Mouse (Mus musculus) heart, postnatal 14 days (tissue): ENCODE measurements around the gene Skil. TPM values are rescaled to one million over a fixed set of nuclear protein-coding genes. Genes with fewer than 3 reads are reported as not detected.

Experiments
- DNase-seq, 2 experiments: peaks; one replicate each; pipeline ENCODE4 v3.0.0; 2021 to 2022
- intact Hi-C: fragments of 180-260 bp; cut with DNase I; formaldehyde crosslinking; loops from one replicate; pipeline ENCODE4 v1.15.1; 2025
- total RNA-seq, 2 experiments: library from RNA; stranded (reverse); gene quantifications; 2 replicates each; pipeline ENCODE4 v1.2.3; 2021

The Skil gene
- total RNA-seq, 2 experiments from 2014 or later = 19.6 to 23.4 TPM

GRCm38 (mm10) chr3:31161336-31161735 is 66.5 kb downstream of the Skil start:
- intact Hi-C loops = no loop called here
- no peak for DNase-seq

GRCm38 (mm10) chr3:31162860-31163259 is 68.0 kb downstream of the Skil start:
- intact Hi-C loops = no loop called here

GRCm38 (mm10) chr3:31165803-31166202 is 70.9 kb downstream of the Skil start:
- intact Hi-C loops = no loop called here

More at GRCm38 (mm10) chr3:31162860-31163259, 68.0 kb downstream of the Skil start:
- no peak for DNase-seq

GRCm38 (mm10) chr3:31166365-31166871 is 71.6 kb downstream of the Skil start:
- intact Hi-C loops = no loop called here
- DNase-seq = peak in 1 of 2 experiments; percentile 9

More at GRCm38 (mm10) chr3:31165803-31166202, 70.9 kb downstream of the Skil start:
- DNase-seq = no peak

Other genes starting within 250 kb of the Skil start
- 1 to 10 TPM; 1.3 to 2.3 TPM for gene Gpr160, start 239.1 kb upstream of the Skil start, total RNA-seq
- gene Phc3, start 125.6 kb upstream of the Skil start, total RNA-seq = 10 to 100 TPM; 17.4 to 20.7 TPM
- 10 to 100 TPM; 17.6 to 18.0 TPM for gene Prkci, start 99.3 kb upstream of the Skil start, total RNA-seq
- gene Cldn11, start 54.9 kb downstream of the Skil start, total RNA-seq = 1 to 10 TPM in 1 of 2 experiments, under 1 TPM in 1; 0.83 to 1.9 TPM
- gene Slc7a14, start 215.3 kb downstream of the Skil start, total RNA-seq = under 1 TPM; 0.10 to 0.12 TPM